Mouse (Mus musculus): ENCODE measurements around the gene Tada2b.
A peak's percentile ranks its signal among the peaks of the same experiment; 100 is the strongest.

DNA sequence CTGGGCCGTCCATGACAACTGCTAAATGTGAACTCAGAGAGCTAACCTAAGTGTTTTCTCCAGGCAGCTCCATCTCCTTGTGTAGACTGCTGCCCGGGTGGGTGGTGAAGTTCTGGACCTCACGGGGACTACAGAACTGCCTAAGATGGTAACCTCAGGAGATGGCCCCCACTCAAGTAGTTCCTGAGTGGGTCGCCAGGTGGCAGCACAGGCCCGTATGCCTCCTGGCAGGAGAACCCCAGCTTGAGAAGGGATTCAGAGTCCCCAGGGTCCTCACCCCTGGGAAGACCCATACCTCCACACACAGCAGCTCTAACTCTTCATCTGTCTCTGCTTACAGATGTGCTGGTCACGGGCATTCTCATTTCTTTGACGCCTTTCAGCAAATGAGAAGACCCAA, 21.3 kb downstream of the Tada2b start:
- TF ChIP-seq CTCF (conservative IDR thresholded peaks at IDR 0.05; ENCODE audit: insufficient read depth, insufficient read length, low read depth, low read length) (peak; percentile 91), POLR2A (IDR thresholded peaks at IDR 0.05; ENCODE audit: low read depth, low read length) (no peak)

Data from kidney, adult 2 months (tissue).